Mouse (Mus musculus) C2C12 (cell line): Measurements from ENCODE around the gene Tmem120a.

Experiments used
- CEBPB ChIP-seq: IDR thresholded peaks from one replicate; pipeline ENCODE4 v1.6.1; 2011; ENCODE audit warnings: low read depth, mild to moderate bottlenecking, control low read depth, moderate library complexity
- CTCF ChIP-seq: IDR thresholded peaks from one replicate; pipeline ENCODE4 v1.5.1; 2011; ENCODE audit not compliant: control insufficient read depth, insufficient read depth, insufficient read length
- MYOD1 ChIP-seq: IDR thresholded peaks from one replicate; pipeline ENCODE4 v1.6.1; 2011; ENCODE audit warnings: low read depth; ENCODE audit not compliant: control insufficient read depth, insufficient read length
- USF1 ChIP-seq: IDR thresholded peaks from one replicate; pipeline ENCODE4 v1.6.1; 2011; ENCODE audit warnings: low read depth, mild to moderate bottlenecking, control low read depth, moderate library complexity

- TF ChIP-seq CTCF (no peak), USF1 (no peak), CEBPB (no peak), MYOD1 (peak; percentile 64)
Measured at GRCm38 (mm10) chr5:135722121-135722520, 22.1 kb downstream of the Tmem120a start.
